Mouse (Mus musculus) duodenum, adult 2 months (tissue): ENCODE results near the gene Hnrnpll. TPM values are rescaled to one million over a fixed set of nuclear protein-coding genes. Genes with fewer than 3 reads are reported as not detected.

Experiments used
- polyA plus RNA-seq: library from polyadenylated mRNA; depleted of rRNA; stranded (reverse); fragments of >200 nt; gene quantifications from 2 replicates; pipeline ENCODE4 v1.2.3, GENCODE M21; 2012; ENCODE audit warnings: low replicate concordance; rRNA removed

Gene Hnrnpll
- polyA plus RNA-seq, result 6.3 and 8.7 TPM in 2 replicates

DNA sequence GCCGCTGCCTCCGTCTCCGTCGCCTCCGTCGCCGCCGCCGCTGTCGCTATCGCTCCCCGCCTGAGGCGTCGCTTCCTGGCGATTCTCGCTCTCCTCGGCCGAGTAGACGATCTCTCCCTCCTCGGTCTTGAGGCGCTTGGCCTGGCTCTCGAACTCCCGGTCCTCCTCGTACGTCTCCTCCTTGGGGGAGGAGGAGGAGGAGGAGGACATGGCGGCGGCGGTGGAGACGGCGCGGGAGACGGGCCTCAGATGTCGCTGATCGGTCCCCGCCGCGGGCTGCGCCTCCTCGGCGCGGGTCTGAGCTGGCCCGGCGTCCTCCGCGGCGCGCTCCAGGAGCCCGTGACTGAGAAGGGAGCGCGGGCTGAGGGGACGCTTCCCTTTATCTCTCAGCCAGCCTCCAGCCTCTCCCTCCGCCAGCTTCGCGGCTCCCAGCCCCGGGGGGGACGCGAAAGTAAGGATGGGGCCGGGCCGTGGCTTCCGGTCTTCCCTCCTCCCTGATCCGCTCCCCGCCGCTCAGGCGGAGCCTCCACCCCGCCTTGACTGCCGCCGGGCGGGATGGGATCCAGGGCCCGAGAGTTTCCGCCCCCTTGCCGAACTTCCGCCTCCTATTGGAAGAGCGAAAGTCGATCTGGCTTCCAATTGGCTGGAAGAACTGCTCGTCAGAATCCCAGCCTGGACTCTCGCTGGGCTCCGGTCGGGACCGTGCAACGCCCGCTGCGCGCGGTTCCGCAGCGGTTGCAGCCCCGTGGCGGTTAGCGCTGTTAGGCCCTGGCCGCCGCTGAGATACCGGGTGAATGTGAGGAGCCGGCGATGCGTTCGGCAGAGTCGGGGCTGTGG is at the start of gene Hnrnpll:
Hnrnpll (minus strand) TSS at position 552 of the 837 bp plus-strand sequence.

Other genes with a start within 250 kb of the Hnrnpll start
- gene Atl2, start 166.2 kb downstream of the Hnrnpll start, polyA plus RNA-seq, result 10.8 and 11.1 TPM in 2 replicates
- gene Galm, start 65.1 kb upstream of the Hnrnpll start, polyA plus RNA-seq, result 43.3 and 63.9 TPM in 2 replicates
- 7.6 and 9.9 TPM in 2 replicates for gene Srsf7, start 145.0 kb upstream of the Hnrnpll start, polyA plus RNA-seq
- gene Ttc39d, start 145.1 kb upstream of the Hnrnpll start, polyA plus RNA-seq, result not detected in 2 replicates
- 0.51 and 0.55 TPM in 2 replicates for gene Gemin6, start 162.1 kb upstream of the Hnrnpll start, polyA plus RNA-seq
- 1.3 TPM in 2 replicates for gene Morn2, start 227.9 kb upstream of the Hnrnpll start, polyA plus RNA-seq
- gene Dhx57, start 228.1 kb upstream of the Hnrnpll start, polyA plus RNA-seq, result 3.2 and 3.4 TPM in 2 replicates
- gene Arhgef33, start 245.1 kb upstream of the Hnrnpll start, polyA plus RNA-seq, result 0.11 and 0.15 TPM in 2 replicates